9 mouse cellular contexts compared by ENCODE assay signal in genomic region chr17:80899513-80900199, GRCm38 (mm10). TPM values are rescaled to one million over a fixed set of nuclear protein-coding genes. Genes with fewer than 3 reads are reported as not detected.
DNase-seq lines count a peak whose midpoint lies in the region; ATAC-seq lines count a peak whose summit lies in the region.
"Had no signal": no experiment of that assay in that cellular context is flagged by ENCODE, and none has a peak within 500 bp of the region (broad histone marks: within the 10 kb centered on the region; RNA-seq: fewer than 3 reads in every experiment).

No protein-coding gene starts in this region.

- H3K27me3 ChIP-seq in forebrain, embryonic 15.5 days = no peaks in the 10 kb centered on the region
- H3K27me3 ChIP-seq: limb, embryonic 12.5 days had no signal

- H3K9me3 ChIP-seq in forebrain, embryonic 15.5 days = no peaks in the 10 kb centered on the region
- H3K9me3 ChIP-seq: limb, embryonic 12.5 days had no signal

- WGBS in forebrain, embryonic 15.5 days = 25% methylated on average over 9 of the region's 9 CpGs

- peak overlapping the region; percentile 24 for H3K4me2 ChIP-seq in forebrain, embryonic 15.5 days (replicated peaks)
- H3K4me2 ChIP-seq: limb, embryonic 12.5 days had no signal

- peak; percentile 72 for ATAC-seq in forebrain, embryonic 15.5 days (replicated peaks)
- ATAC-seq in megakaryocyte progenitor cell, adult 5-6 weeks (replicated peaks; ENCODE audit: poor library complexity) = peak; percentile 71

- no peaks in the 10 kb centered on the region for H3K36me3 ChIP-seq in forebrain, embryonic 15.5 days
- H3K36me3 ChIP-seq: limb, embryonic 12.5 days had no signal

- H3K4me3 ChIP-seq in forebrain, embryonic 15.5 days = no peak overlapping the region
- H3K4me3 ChIP-seq: limb, embryonic 12.5 days had no signal

- H3K4me1 ChIP-seq in forebrain, embryonic 15.5 days = peaks cover 30% of the 10 kb centered on the region
- H3K4me1 ChIP-seq: limb, embryonic 12.5 days had no signal

- DNase-seq in ovary, adult 18-20 months (ENCODE audit: low spot score) = peak; percentile 75
- no peak for DNase-seq in ovary, postnatal 10 days (ENCODE audit: low spot score)
- peak; percentile 39 for DNase-seq in kidney, adult 18-20 months
- no peak for DNase-seq in gastrocnemius, adult 18-20 months (ENCODE audit: low spot score)
- no peak for DNase-seq in c-Kit-positive CD71-positive TER-119-positive erythroid progenitor cells, embryonic 14.5 days (ENCODE audit: low spot score)
- DNase-seq in cerebellum, postnatal 36 days = no peak

- no peak overlapping the region for H3K9ac ChIP-seq in forebrain, embryonic 15.5 days (replicated peaks)
- H3K9ac ChIP-seq: limb, embryonic 12.5 days had no signal

- peak overlapping the region; percentile 51 for H3K27ac ChIP-seq in forebrain, embryonic 15.5 days (replicated peaks)
- H3K27ac ChIP-seq: limb, embryonic 12.5 days had no signal

RNA-seq across cellular contexts. Expression of gene Tmem178, which starts 44.8 kb away (rescaled TPM):
- 43.7 and 46.3 TPM in 2 replicates for polyA plus RNA-seq in forebrain, embryonic 15.5 days (2015; fragmentation: Nextera tagmentation; extraction: Ambion mirVana)
- 2.2 and 4.8 TPM in 2 replicates for total RNA-seq in megakaryocyte progenitor cell, adult 5-6 weeks (2015)
- 1.6 and 3.2 TPM in 2 replicates for total RNA-seq in megakaryocyte progenitor cell, adult 5-6 weeks (2017)
- total RNA-seq in gastrocnemius, adult 18-20 months (2021) = under 1 TPM; 0.30 to 0.47 TPM

Comparison
In these comparisons a context has a peak if more than half of its experiments do, and no peak if none do; other contexts are left out.
1. DNase-seq: peak in ovary, adult 18-20 months (single experiment) and kidney, adult 18-20 months (single experiment); none in ovary, postnatal 10 days (single experiment), gastrocnemius, adult 18-20 months (single experiment), c-Kit-positive CD71-positive TER-119-positive erythroid progenitor cells, embryonic 14.5 days (single experiment) and cerebellum, postnatal 36 days (0 of 2).